Mouse (Mus musculus) kidney, postnatal 0 days (tissue): ENCODE data around the gene Axdnd1. TPM values are rescaled to one million over a fixed set of nuclear protein-coding genes. Genes with fewer than 3 reads are reported as not detected.

Experiments used
- ATAC-seq: fragments of 200-750 bp; cut with Nextera tagmentation; replicated peaks from 2 replicates; pipeline ENCODE4 v1.8.0; 2017; ENCODE audit warnings: low read depth, moderate number of reproducible peaks, moderate TSS enrichment, moderate library complexity; ENCODE audit not compliant: low FRiP score
- DNase-seq: peaks from one replicate; pipeline ENCODE4 v3.0.0-alpha.2; 2016; ENCODE audit warnings: low spot score
- H3K27ac ChIP-seq: fragments of 300-500 bp; sonication (generic); 2 replicates; pipeline ENCODE4 v1.5.1; 2014; ENCODE audit warnings: mild to moderate bottlenecking
- H3K27me3 ChIP-seq: fragments of 300-500 bp; sonication (generic); 2 replicates; pipeline ENCODE4 v1.6.1; 2014; ENCODE audit warnings: low read length, mixed read lengths; ENCODE audit not compliant: insufficient read depth
- H3K36me3 ChIP-seq: fragments of 300-500 bp; sonication (generic); 2 replicates; pipeline ENCODE4 v1.6.1; 2014; ENCODE audit warnings: low read length, mixed read lengths; ENCODE audit not compliant: insufficient read depth
- H3K4me1 ChIP-seq: fragments of 300-500 bp; sonication (generic); replicated peaks from 2 replicates; pipeline ENCODE4 v1.6.1; 2014; ENCODE audit warnings: antibody characterized with exemption, low read length, mixed read lengths; ENCODE audit not compliant: insufficient read depth
- H3K4me2 ChIP-seq: fragments of 300-500 bp; sonication (generic); 2 replicates; pipeline ENCODE4 v1.6.1; 2014; ENCODE audit warnings: mild to moderate bottlenecking, low read length, moderate library complexity, mixed read lengths
- H3K4me3 ChIP-seq: fragments of 300-500 bp; sonication (generic); replicated peaks from 2 replicates; pipeline ENCODE4 v1.5.1; 2014; ENCODE audit warnings: low read depth, low read length
- H3K9ac ChIP-seq: fragments of 300-500 bp; sonication (generic); 2 replicates; pipeline ENCODE4 v1.6.1; 2014; ENCODE audit warnings: low read depth, low read length
- H3K9me3 ChIP-seq: fragments of 300-500 bp; sonication (generic); replicated peaks from 2 replicates; pipeline ENCODE4 v1.6.1; 2016; ENCODE audit warnings: low read length, inconsistent platforms, mixed read lengths
- CTCF ChIP-seq: IDR thresholded peaks from 2 replicates; pipeline ENCODE4 v1.5.1; 2016; ENCODE audit warnings: antibody characterized with exemption, low read depth, mild to moderate bottlenecking, moderate library complexity
- WGBS: fragments of 180-500 bp; shearing (Covaris S2); extraction: QIAGEN DNeasy Blood & Tissue Kit; methylation state at CpG from one replicate; pipeline ENCODE4 v1.1.7; 2014; 5-methylcytosine and 5-hydroxymethylcytosine counted together
- polyA plus RNA-seq: library from polyadenylated mRNA; unstranded; fragments of >200 nt; fragmentation: Nextera tagmentation; extraction: Ambion mirVana; gene quantifications from 2 replicates; pipeline ENCODE4 v1.2.1, GENCODE M21; 2015

Axdnd1 gene
- polyA plus RNA-seq, 1 experiment from 2014 or later = 0.11 TPM

GRCm38 (mm10) chr1:156365740-156366139 is 55.2 kb downstream of the Axdnd1 start, which contains the start of gene Gm2000:
Gm2000 (plus strand) TSS chr1:156366040.
- ATAC-seq = no peak
- H3K36me3 ChIP-seq = no peaks in the 10 kb centered on the region
- H3K9ac ChIP-seq = no peak within 1 kb of the TSS
- no peaks in the 10 kb centered on the region for H3K27me3 ChIP-seq
- no peak within 1 kb of the TSS for H3K27ac ChIP-seq
- no peak for DNase-seq
- no peak within 1 kb of the TSS for H3K4me3 ChIP-seq
- TF ChIP-seq CTCF = no peak
- 86% methylated on average over 8 of the region's 8 CpGs for WGBS
- no peaks in the 10 kb centered on the region for H3K4me1 ChIP-seq
- H3K4me2 ChIP-seq = no peak within 1 kb of the TSS
- H3K9me3 ChIP-seq = no peaks in the 10 kb centered on the region

- H3K36me3 ChIP-seq = no peaks in the 10 kb centered on the region
- 92% methylated on average over 2 of the region's 2 CpGs for WGBS
- no peak overlapping the region for H3K27ac ChIP-seq
- no peak overlapping the region for H3K9ac ChIP-seq
- no peaks in the 10 kb centered on the region for H3K27me3 ChIP-seq
- no peak overlapping the region for H3K4me3 ChIP-seq
- DNase-seq (no peak), ATAC-seq (no peak)
- no peak overlapping the region for H3K4me2 ChIP-seq
- no peaks in the 10 kb centered on the region for H3K9me3 ChIP-seq
- no peak for TF ChIP-seq CTCF
- H3K4me1 ChIP-seq = no peaks in the 10 kb centered on the region
These were observed 68.5 kb downstream of the Axdnd1 start for GRCm38 (mm10) chr1:156352466-156352865.

GRCm38 (mm10) chr1:156350441-156350840 is 70.5 kb downstream of the Axdnd1 start:
- no peaks in the 10 kb centered on the region for H3K4me1 ChIP-seq
- WGBS = 91% methylated on average over 4 of the region's 4 CpGs
- H3K9ac ChIP-seq = no peak overlapping the region
- H3K27me3 ChIP-seq = no peaks in the 10 kb centered on the region
- DNase-seq = no peak
- no peak for TF ChIP-seq CTCF
- no peaks in the 10 kb centered on the region for H3K36me3 ChIP-seq
- H3K4me3 ChIP-seq = no peak overlapping the region
- no peak overlapping the region for H3K4me2 ChIP-seq
- no peak overlapping the region for H3K27ac ChIP-seq
- ATAC-seq = no peak
- H3K9me3 ChIP-seq = no peaks in the 10 kb centered on the region

- Histone ChIP-seq H3K27me3 (no peaks in the 10 kb centered on the region), H3K9me3 (no peaks in the 10 kb centered on the region), H3K9ac (no peak overlapping the region), H3K4me1 (no peaks in the 10 kb centered on the region), H3K4me2 (no peak overlapping the region), H3K36me3 (no peaks in the 10 kb centered on the region), H3K27ac (no peak overlapping the region), H3K4me3 (no peak overlapping the region)
- WGBS = 83% methylated on average over 4 of the region's 4 CpGs
- DNase-seq = no peak
- TF ChIP-seq CTCF = no peak
- no peak for ATAC-seq
These were observed 71.9 kb downstream of the Axdnd1 start for GRCm38 (mm10) chr1:156349031-156349430.

- ATAC-seq (no peak), DNase-seq (no peak)
- Histone ChIP-seq H3K4me3 (no peak overlapping the region), H3K4me2 (no peak overlapping the region), H3K27ac (no peak overlapping the region), H3K27me3 (no peaks in the 10 kb centered on the region), H3K36me3 (no peaks in the 10 kb centered on the region), H3K9ac (no peak overlapping the region), H3K4me1 (no peaks in the 10 kb centered on the region), H3K9me3 (no peaks in the 10 kb centered on the region)
- WGBS = 89% methylated on average over 4 of the region's 4 CpGs
- no peak for TF ChIP-seq CTCF
These were observed 75.3 kb downstream of the Axdnd1 start for GRCm38 (mm10) chr1:156345633-156346032.

GRCm38 (mm10) chr1:156344433-156344832 is 76.5 kb downstream of the Axdnd1 start:
- 60% methylated on average over 4 of the region's 4 CpGs for WGBS

GRCm38 (mm10) chr1:156340847-156341246 is 80.1 kb downstream of the Axdnd1 start:
- no peaks in the 10 kb centered on the region for H3K36me3 ChIP-seq
- no peak overlapping the region for H3K27ac ChIP-seq
- no peak for TF ChIP-seq CTCF
- no peak overlapping the region for H3K9ac ChIP-seq
- ATAC-seq = no peak
- no peak overlapping the region for H3K4me3 ChIP-seq
- no peaks in the 10 kb centered on the region for H3K4me1 ChIP-seq
- 58% methylated on average over 4 of the region's 4 CpGs for WGBS
- no peaks in the 10 kb centered on the region for H3K27me3 ChIP-seq
- H3K4me2 ChIP-seq = no peak overlapping the region
- no peaks in the 10 kb centered on the region for H3K9me3 ChIP-seq
- DNase-seq = no peak

More at GRCm38 (mm10) chr1:156344433-156344832, 76.5 kb downstream of the Axdnd1 start:
- no peak for ATAC-seq
- H3K4me3 ChIP-seq = no peak overlapping the region
- H3K27ac ChIP-seq = no peak overlapping the region
- no peak for TF ChIP-seq CTCF
- no peak overlapping the region for H3K9ac ChIP-seq
- H3K4me2 ChIP-seq = no peak overlapping the region
- no peaks in the 10 kb centered on the region for H3K9me3 ChIP-seq
- no peaks in the 10 kb centered on the region for H3K4me1 ChIP-seq
- no peaks in the 10 kb centered on the region for H3K27me3 ChIP-seq
- H3K36me3 ChIP-seq = no peaks in the 10 kb centered on the region
- no peak for DNase-seq
